Mouse (Mus musculus): ENCODE measurements around the gene Adgrg3. TPM values are rescaled to one million over a fixed set of nuclear protein-coding genes. Genes with fewer than 3 reads are reported as not detected.

Adgrg3 gene
- polyA plus RNA-seq, 1 experiment = 9.1 TPM

DNA sequence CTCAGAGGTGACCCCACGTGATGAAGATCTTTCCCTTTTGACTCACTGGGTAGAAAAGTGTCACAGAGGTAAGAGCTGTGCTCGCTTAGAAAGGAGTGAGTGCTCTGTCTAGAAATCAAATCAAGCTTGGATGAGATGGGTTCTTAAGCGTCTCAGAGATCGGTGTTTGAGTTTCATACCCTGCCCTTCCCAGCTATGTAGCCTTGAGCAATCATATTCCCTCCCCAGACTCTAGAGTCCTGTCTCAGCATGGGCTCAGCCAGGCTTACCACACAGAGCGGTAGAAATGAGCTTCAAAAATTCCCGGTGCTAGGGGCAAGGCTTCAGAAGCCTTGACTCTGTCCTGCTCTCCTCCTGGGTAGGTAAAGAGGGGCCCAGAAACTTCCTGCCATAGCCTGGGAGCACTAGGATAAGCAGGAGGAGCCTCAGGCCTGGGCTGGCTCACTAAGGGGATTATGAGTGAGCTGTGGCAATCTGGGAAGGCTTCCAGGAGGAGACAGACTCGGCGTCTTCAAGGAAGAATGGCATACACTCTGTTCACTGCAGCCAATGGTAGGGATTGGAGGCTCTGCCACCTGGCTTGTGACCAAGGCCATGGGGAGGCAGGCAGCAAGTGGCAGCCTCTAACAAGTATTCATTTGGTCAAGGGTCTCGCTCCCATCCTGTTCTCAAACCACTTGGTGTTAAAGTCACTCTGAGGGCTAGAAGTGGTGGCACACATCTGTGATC is 24.3 kb upstream of the Adgrg3 start:
- H3K36me3 ChIP-seq (ENCODE audit: control insufficient read depth, insufficient read depth) = no peaks in the 10 kb centered on the region
- no peak overlapping the region for H3K4me3 ChIP-seq
- no peak for TF ChIP-seq SRF (IDR thresholded peaks at IDR 0.05; ENCODE audit: control insufficient read depth, insufficient read length, low read depth)
- no peak for TF ChIP-seq TCF3 (IDR thresholded peaks at IDR 0.05; ENCODE audit: insufficient read length, low read depth)
- no peak overlapping the region for H3ac ChIP-seq (ENCODE audit: control insufficient read depth, insufficient read length)
- H3K4me2 ChIP-seq (ENCODE audit: low read depth) = no peak overlapping the region
- no peaks in the 10 kb centered on the region for H3K79me2 ChIP-seq (ENCODE audit: control insufficient read depth, insufficient read depth)
- H3K27me3 ChIP-seq (ENCODE audit: control insufficient read depth, insufficient read depth, insufficient read length) = no peaks in the 10 kb centered on the region

DNA sequence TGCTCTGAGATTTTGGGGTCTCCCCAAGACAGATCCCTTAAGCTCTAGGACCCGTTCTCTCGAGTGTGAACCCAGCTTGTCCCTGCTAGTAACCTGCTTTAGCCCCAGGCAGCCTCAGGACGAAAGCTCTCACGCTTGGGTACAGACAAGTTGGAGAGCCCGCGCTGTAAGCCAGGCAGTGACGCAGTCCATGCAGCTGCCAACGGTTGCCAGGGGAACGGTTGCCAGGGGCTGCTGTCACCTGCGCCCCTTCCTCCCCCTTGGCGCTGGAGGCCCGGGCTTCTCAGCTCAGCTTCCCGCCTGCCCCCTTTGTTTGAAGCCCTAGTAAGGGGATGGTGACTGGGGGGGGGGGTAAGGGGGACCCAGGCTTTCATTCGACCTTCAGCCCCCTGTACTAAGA is 23.5 kb upstream of the Adgrg3 start:
- H3K4me2 ChIP-seq (ENCODE audit: low read depth) = no peak overlapping the region
- no peaks in the 10 kb centered on the region for H3K36me3 ChIP-seq (ENCODE audit: control insufficient read depth, insufficient read depth)
- H3K27me3 ChIP-seq (ENCODE audit: control insufficient read depth, insufficient read depth, insufficient read length) = no peaks in the 10 kb centered on the region
- H3K4me3 ChIP-seq = no peak overlapping the region
- H3K79me2 ChIP-seq (ENCODE audit: control insufficient read depth, insufficient read depth) = no peaks in the 10 kb centered on the region
- peak in 2 of 3 experiments; percentile 30 to 38 for TF ChIP-seq MYOG (IDR thresholded peaks at IDR 0.05; ENCODE audit: control insufficient read depth in 1 of 3, insufficient read depth in 1 of 3, insufficient read length in 2 of 3, low read depth in 2 of 3)
- TF ChIP-seq USF1 (IDR thresholded peaks at IDR 0.05; ENCODE audit: low read depth) = no peak
- TF ChIP-seq MYOD1 (IDR thresholded peaks at IDR 0.05; ENCODE audit: control insufficient read depth in 1 of 3, insufficient read length in 2 of 3, low read depth in 2 of 3) = peak in 2 of 3 experiments; percentile 9 to 45
- no peak overlapping the region for H3ac ChIP-seq (ENCODE audit: control insufficient read depth, insufficient read length)

DNA sequence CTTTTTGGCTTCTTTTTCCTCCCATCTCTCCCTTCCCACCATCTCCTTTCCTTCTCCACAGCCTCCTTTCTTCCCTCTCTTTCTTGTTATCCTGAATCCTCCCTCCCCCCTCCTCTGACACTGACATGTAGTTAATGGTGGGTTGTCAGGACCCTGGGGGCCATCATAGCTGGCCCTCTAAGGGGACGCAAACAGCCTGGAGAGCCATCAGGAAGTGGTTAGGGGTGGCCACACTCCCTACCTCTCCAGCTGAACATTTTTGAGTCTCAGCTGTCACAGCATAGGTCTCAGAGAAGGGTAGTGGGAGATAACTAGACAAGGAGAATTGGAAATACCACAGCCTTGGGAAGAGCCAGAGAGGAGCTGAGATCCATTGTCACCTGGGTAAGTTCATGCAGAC is 23.0 kb upstream of the Adgrg3 start:
- H3K4me3 ChIP-seq = no peak overlapping the region
- no peaks in the 10 kb centered on the region for H3K79me2 ChIP-seq (ENCODE audit: control insufficient read depth, insufficient read depth)
- no peaks in the 10 kb centered on the region for H3K27me3 ChIP-seq (ENCODE audit: control insufficient read depth, insufficient read depth, insufficient read length)
- no peaks in the 10 kb centered on the region for H3K36me3 ChIP-seq (ENCODE audit: control insufficient read depth, insufficient read depth)
- TF ChIP-seq MYOD1 (IDR thresholded peaks at IDR 0.05; ENCODE audit: control insufficient read depth in 1 of 3, insufficient read length in 2 of 3, low read depth in 2 of 3) (no peak), E2F4 (IDR thresholded peaks at IDR 0.05; ENCODE audit: insufficient read depth) (no peak), REST (IDR thresholded peaks at IDR 0.05; ENCODE audit: insufficient read depth, insufficient read length) (no peak), USF1 (IDR thresholded peaks at IDR 0.05; ENCODE audit: low read depth) (no peak), MYOG (IDR thresholded peaks at IDR 0.05; ENCODE audit: control insufficient read depth in 1 of 3, insufficient read depth in 1 of 3, insufficient read length in 2 of 3, low read depth in 2 of 3) (no peak), POLR2AphosphoS2 (IDR thresholded peaks at IDR 0.05; ENCODE audit: insufficient read length, low read depth) (no peak), TCF12 (IDR thresholded peaks at IDR 0.05; ENCODE audit: insufficient read depth, poor library complexity, severe bottlenecking) (no peak), CEBPB (IDR thresholded peaks at IDR 0.05; ENCODE audit: insufficient read depth, poor library complexity, severe bottlenecking) (no peak)
- no peak overlapping the region for H3ac ChIP-seq (ENCODE audit: control insufficient read depth, insufficient read length)
- H3K4me2 ChIP-seq (ENCODE audit: low read depth) = no peak overlapping the region

DNA sequence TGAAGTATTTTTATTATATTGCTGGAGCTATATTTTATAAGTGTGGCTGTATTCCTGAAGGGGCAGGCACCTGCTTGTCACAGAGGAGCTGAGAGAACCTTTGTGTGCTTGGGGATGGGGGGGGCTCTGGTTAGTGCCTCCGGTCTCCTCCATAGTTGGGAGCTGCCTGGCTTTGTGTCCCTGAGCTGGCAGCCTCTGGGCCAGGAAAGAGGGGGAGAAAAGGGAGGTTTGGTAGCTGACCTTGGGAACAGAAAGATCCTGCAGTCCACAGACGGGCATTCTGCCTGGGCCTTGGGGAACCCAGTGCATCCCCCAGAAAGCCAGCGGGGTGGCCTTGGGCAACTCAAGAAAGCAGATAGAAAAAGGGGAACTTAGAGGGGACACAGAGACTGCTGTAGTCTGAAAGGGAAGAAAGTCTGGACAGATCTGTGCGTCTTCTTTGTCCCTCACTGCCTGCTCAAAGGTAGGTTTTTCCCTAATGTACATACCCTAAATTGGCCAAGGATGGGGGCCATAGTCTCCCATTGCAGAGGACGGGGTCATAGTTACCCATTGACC is 22.1 kb upstream of the Adgrg3 start:
- Histone ChIP-seq H3K36me3 (ENCODE audit: control insufficient read depth, insufficient read depth) (no peaks in the 10 kb centered on the region), H3K4me3 (no peak overlapping the region), H3K79me2 (ENCODE audit: control insufficient read depth, insufficient read depth) (no peaks in the 10 kb centered on the region), H3K4me2 (ENCODE audit: low read depth) (no peak overlapping the region), H3K27me3 (ENCODE audit: control insufficient read depth, insufficient read depth, insufficient read length) (no peaks in the 10 kb centered on the region), H3ac (ENCODE audit: control insufficient read depth, insufficient read length) (no peak overlapping the region)
- no peak for TF ChIP-seq SRF (IDR thresholded peaks at IDR 0.05; ENCODE audit: control insufficient read depth, insufficient read length, low read depth)
- TF ChIP-seq TCF12 (IDR thresholded peaks at IDR 0.05; ENCODE audit: insufficient read depth, poor library complexity, severe bottlenecking) = no peak
- no peak for TF ChIP-seq POLR2AphosphoS2 (IDR thresholded peaks at IDR 0.05; ENCODE audit: insufficient read length, low read depth)
- TF ChIP-seq CEBPB (IDR thresholded peaks at IDR 0.05; ENCODE audit: insufficient read depth, poor library complexity, severe bottlenecking) = no peak
- TF ChIP-seq E2F4 (IDR thresholded peaks at IDR 0.05; ENCODE audit: insufficient read depth) = no peak
- no peak for TF ChIP-seq USF1 (IDR thresholded peaks at IDR 0.05; ENCODE audit: low read depth)
- no peak for TF ChIP-seq MYOG (IDR thresholded peaks at IDR 0.05; ENCODE audit: control insufficient read depth in 1 of 3, insufficient read depth in 1 of 3, insufficient read length in 2 of 3, low read depth in 2 of 3)
- TF ChIP-seq TCF3 (IDR thresholded peaks at IDR 0.05; ENCODE audit: insufficient read length, low read depth) = no peak
- no peak for TF ChIP-seq MYOD1 (IDR thresholded peaks at IDR 0.05; ENCODE audit: control insufficient read depth in 1 of 3, insufficient read length in 2 of 3, low read depth in 2 of 3)
- no peak for TF ChIP-seq POLR2A (IDR thresholded peaks at IDR 0.05; ENCODE audit: insufficient read length, low read depth)
- no peak for TF ChIP-seq REST (IDR thresholded peaks at IDR 0.05; ENCODE audit: insufficient read depth, insufficient read length)

- no peaks in the 10 kb centered on the region for H3K79me2 ChIP-seq (ENCODE audit: control insufficient read depth, insufficient read depth)
- H3K36me3 ChIP-seq (ENCODE audit: control insufficient read depth, insufficient read depth) = no peaks in the 10 kb centered on the region
- H3ac ChIP-seq (ENCODE audit: control insufficient read depth, insufficient read length) = no peak overlapping the region
- no peaks in the 10 kb centered on the region for H3K27me3 ChIP-seq (ENCODE audit: control insufficient read depth, insufficient read depth, insufficient read length)
- H3K4me2 ChIP-seq (ENCODE audit: low read depth) = no peak overlapping the region
- no peak overlapping the region for H3K4me3 ChIP-seq
- TF ChIP-seq CEBPB (IDR thresholded peaks at IDR 0.05; ENCODE audit: insufficient read depth, poor library complexity, severe bottlenecking) (no peak), REST (IDR thresholded peaks at IDR 0.05; ENCODE audit: insufficient read depth, insufficient read length) (no peak), POLR2AphosphoS2 (IDR thresholded peaks at IDR 0.05; ENCODE audit: insufficient read length, low read depth) (no peak), E2F4 (IDR thresholded peaks at IDR 0.05; ENCODE audit: insufficient read depth) (no peak), POLR2A (IDR thresholded peaks at IDR 0.05; ENCODE audit: insufficient read length, low read depth) (no peak), MYOD1 (IDR thresholded peaks at IDR 0.05; ENCODE audit: control insufficient read depth in 1 of 3, insufficient read length in 2 of 3, low read depth in 2 of 3) (no peak), TCF12 (IDR thresholded peaks at IDR 0.05; ENCODE audit: insufficient read depth, poor library complexity, severe bottlenecking) (no peak), MYOG (IDR thresholded peaks at IDR 0.05; ENCODE audit: control insufficient read depth in 1 of 3, insufficient read depth in 1 of 3, insufficient read length in 2 of 3, low read depth in 2 of 3) (no peak), TCF3 (IDR thresholded peaks at IDR 0.05; ENCODE audit: insufficient read length, low read depth) (no peak), USF1 (IDR thresholded peaks at IDR 0.05; ENCODE audit: low read depth) (no peak), SRF (IDR thresholded peaks at IDR 0.05; ENCODE audit: control insufficient read depth, insufficient read length, low read depth) (no peak), MAX (IDR thresholded peaks at IDR 0.05; ENCODE audit: low read depth) (no peak)
Observed at GRCm38 (mm10) chr8:94996037-94996436, 21.5 kb upstream of the Adgrg3 start.

All from myocyte (in vitro differentiated cells).